Mouse (Mus musculus) splenic B cell, adult 2 months (primary cell): ENCODE results near the gene P2ry14.
A peak's percentile ranks its signal among the peaks of the same experiment; 100 is the strongest.
"Not testable (repeated sequence)": the region's sequence is repeated elsewhere in the genome, so short reads cannot be mapped to it uniquely, and the experiment has no call there.

Experiments used
- DNase-seq: peaks from one replicate; pipeline ENCODE4 v3.0.0-alpha.2; 2011; ENCODE audit warnings: low read depth, low spot score
- H3K27me3 ChIP-seq: 2 replicates; pipeline ENCODE4 v1.6.1; 2012; ENCODE audit warnings: mild to moderate bottlenecking, low read length, moderate library complexity, mixed read lengths; ENCODE audit not compliant: control insufficient read depth, poor library complexity, insufficient read depth, severe bottlenecking
- H3K36me3 ChIP-seq: 2 replicates; pipeline ENCODE4 v1.6.1; 2012; ENCODE audit warnings: mild to moderate bottlenecking, low read length, moderate library complexity, mixed read lengths; ENCODE audit not compliant: control insufficient read depth, poor library complexity, insufficient read depth, severe bottlenecking

P2ry14 gene

DNA sequence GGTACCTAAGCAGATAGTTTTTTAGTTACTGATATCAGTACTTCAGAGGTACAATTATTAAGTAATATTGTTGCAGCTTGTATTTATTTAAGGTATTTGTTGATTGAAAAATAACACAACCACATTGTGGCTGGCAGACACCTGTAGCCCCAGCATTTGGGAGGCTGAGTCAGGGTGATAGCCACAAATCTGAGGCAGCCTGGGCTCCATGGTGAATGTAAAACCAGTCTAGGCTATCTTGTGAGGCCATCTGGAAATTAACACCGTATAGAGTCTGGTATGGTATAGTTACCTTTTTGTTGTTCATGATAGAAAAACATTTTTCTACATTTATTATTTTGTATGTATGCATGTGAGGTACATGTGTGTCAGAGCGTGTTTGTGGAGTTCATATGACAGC is 51.3 kb downstream of the P2ry14 start:
- Histone ChIP-seq H3K36me3 (no peaks in the 10 kb centered on the region), H3K27me3 (no peaks in the 10 kb centered on the region)
- DNase-seq: no peak

DNA sequence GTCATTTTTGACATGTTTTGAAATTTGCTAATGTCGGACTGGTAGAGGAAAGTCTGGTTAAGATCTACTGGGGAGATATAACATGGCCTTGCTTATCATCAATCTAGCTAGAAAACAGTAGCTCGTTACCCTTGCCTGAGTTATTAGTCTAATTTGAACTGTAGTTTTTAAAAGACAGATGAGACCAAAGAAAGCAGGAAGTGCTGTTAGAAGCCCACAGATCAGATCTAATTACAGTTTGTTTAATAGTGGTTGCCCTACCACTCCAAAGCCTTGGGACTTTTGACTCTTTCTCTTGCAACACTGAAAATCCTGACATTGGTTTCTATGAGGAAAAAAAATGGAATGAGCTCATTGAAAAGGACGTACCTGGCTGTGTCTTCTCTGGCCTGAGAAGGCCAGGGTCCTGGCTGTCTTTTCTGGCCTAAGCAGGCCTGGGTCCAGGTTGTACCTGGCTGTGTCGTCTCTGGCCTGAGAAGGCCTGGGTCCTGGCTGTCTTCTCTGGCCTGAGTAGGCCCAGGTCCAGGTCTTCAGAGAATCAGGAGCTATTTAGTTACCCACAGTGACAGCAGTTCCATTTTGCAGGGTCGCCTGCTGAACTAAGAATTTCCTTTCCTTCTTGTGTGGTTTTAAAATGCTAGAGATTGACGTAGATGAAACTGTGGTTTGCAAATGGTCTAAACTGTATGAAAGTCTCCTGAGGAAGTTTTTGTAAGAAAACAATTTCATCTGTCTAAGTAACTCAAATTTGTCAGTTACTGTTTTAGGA is 52.0 kb downstream of the P2ry14 start, which contains the start of gene Gpr171:
TSS of gene Gpr171 (minus strand) at position 604 of the 769 bp plus-strand sequence.
- DNase-seq: peak; percentile 78
- Histone ChIP-seq H3K36me3 (no peaks in the 10 kb centered on the region), H3K27me3 (no peaks in the 10 kb centered on the region)

- DNase-seq: peak; percentile 23
- 0 out of 2 replicates have a peak, but pooled peaks cover 4% of the 10 kb centered on the region for H3K36me3 ChIP-seq
- no peaks in the 10 kb centered on the region for H3K27me3 ChIP-seq
Observed at GRCm38 (mm10) chr3:59098540-59098939, 54.9 kb downstream of the P2ry14 start.

DNA sequence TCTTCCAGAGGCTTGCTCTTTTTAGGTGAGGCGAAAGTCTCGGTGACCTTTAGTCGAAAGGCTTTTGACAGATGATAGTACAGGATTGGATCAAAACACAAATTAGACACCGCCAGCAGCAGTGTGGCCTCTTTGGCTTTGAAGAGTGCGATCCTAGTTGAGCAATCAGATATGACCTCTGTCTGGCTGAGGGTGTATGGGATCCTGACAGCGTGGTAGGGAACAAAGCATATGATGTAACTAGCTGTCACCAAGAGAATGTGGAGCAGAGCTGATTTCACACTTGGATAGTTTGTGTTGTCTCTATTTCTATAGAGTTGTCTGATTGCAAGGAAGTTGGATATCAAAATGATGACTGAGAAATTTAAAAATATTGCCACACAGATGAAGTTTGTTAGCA is 56.0 kb downstream of the P2ry14 start:
- Histone ChIP-seq H3K36me3 (0 out of 2 replicates have a peak, but pooled peaks cover 4% of the 10 kb centered on the region), H3K27me3 (no peaks in the 10 kb centered on the region)
- no peak for DNase-seq

- H3K27me3 ChIP-seq: no peaks in the 10 kb centered on the region
- H3K36me3 ChIP-seq: 0 out of 2 replicates have a peak, but pooled peaks cover 4% of the 10 kb centered on the region
- no peak for DNase-seq
Observed at GRCm38 (mm10) chr3:59092702-59093101, 60.7 kb downstream of the P2ry14 start.

- Histone ChIP-seq H3K27me3 (no peaks in the 10 kb centered on the region), H3K36me3 (no peaks in the 10 kb centered on the region)
- DNase-seq: peak; percentile 73
Observed at GRCm38 (mm10) chr3:59080919-59081318, 72.5 kb downstream of the P2ry14 start.

- H3K36me3 ChIP-seq: no peaks in the 10 kb centered on the region
- no peak for DNase-seq
- no peaks in the 10 kb centered on the region for H3K27me3 ChIP-seq
Observed at GRCm38 (mm10) chr3:59080293-59080916, 73.0 kb downstream of the P2ry14 start.

DNA sequence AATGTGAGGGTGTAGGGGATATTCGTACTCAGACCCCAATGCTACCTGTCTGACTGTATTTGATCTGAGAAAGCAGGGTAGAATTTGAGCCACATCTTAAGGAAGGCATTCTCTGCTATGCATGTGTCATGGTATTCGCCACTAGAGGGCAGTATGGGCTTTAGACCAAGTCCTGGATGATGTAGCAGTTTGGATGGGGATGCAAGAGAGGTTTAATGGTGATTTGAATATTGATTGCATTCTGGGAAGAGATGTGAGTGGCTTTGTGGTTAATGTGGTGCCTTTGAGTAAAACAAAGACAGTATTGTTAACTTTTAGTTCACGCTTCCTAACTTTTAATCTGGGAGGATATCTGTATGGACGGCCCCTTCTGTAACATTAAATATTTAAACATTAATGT is 74.1 kb downstream of the P2ry14 start:
- Histone ChIP-seq H3K36me3 (no peaks in the 10 kb centered on the region), H3K27me3 (no peaks in the 10 kb centered on the region)
- peak; percentile 90 for DNase-seq

- Histone ChIP-seq H3K27me3 (no peaks in the 10 kb centered on the region), H3K36me3 (no peaks in the 10 kb centered on the region)
- DNase-seq: no peak
Observed at GRCm38 (mm10) chr3:59078585-59078984, 74.8 kb downstream of the P2ry14 start.

DNA sequence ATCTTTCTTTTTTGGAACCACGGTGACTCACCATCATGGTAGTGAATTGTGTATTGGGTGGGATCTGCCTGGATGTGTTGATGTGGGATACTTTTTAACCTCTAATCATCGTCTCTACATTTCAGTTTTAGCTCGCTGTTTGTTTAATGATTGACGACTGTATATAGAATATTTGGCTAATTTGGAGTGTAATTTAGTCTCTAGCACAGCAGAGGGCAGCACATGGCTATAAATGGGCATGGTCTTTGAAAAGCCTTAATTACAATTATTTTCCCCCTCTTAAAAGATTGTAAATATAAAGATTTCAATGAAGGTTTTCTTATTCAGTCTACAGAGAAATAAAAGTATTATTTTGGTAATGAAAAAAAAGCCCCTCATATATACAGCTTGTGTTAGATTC is 76.1 kb downstream of the P2ry14 start:
- Histone ChIP-seq H3K36me3 (no peaks in the 10 kb centered on the region), H3K27me3 (no peaks in the 10 kb centered on the region)
- peak; percentile 64 for DNase-seq

GRCm38 (mm10) chr3:59069071-59069470 is 84.3 kb downstream of the P2ry14 start:
- not testable (repeated sequence) for H3K36me3 ChIP-seq, H3K27me3 ChIP-seq, DNase-seq

DNA sequence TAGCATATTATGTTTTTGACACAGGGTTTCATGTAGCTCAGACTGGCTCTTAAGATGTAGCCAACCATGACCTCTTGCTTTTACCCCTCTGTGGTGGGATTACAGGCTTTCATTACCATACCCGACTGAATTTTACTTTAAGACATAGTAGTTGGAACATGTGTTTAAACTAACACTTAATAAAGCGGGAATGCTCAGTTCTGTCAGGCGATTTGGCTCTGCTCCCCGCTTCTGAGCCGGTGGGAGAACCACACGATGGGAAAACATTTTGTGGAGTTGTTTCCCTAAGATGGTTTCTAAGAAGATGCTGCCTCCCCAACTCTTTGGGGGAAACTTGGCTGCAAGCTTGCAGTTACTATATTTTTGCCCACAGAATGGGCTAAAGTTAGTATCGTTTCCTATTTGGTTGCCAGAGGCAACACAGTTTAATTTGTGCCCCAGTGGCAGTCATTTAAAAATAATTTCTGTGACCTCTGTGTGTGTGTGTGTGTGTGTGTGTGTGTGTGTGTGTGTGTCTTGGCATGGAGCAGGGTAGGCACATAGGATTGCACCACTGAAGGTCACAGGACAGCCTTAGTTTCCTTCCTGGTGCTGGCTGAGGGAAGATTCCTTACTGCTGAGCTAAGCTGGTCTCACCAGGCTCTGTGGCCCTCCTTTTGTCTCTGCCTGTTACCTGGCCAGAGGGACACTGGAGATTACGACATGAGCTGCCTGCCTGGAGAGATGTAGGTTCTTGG is 86.7 kb downstream of the P2ry14 start:
- no peak for DNase-seq
- Histone ChIP-seq H3K36me3 (no peaks in the 10 kb centered on the region), H3K27me3 (no peaks in the 10 kb centered on the region)

DNA sequence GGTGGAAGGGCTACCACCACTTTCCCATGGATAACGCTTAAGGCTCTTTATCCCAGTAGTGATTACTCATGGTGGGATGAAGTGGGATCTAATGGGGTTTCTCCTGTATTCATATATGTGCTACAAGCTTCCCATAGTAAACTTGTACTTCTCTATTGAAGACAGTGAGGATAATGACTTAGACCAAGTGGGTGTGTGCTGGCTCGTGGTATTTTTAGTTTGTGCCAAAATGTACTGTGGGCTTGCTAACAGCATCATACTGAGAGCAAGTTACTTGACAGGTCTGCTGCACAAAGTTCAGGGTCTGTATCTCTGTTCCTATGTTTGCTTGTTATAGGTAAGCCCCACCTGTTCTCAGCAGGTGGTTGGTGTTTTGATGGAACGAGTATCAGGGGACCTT is 87.5 kb downstream of the P2ry14 start:
- Histone ChIP-seq H3K36me3 (no peaks in the 10 kb centered on the region), H3K27me3 (no peaks in the 10 kb centered on the region)
- DNase-seq: no peak
